Mouse (Mus musculus) gastrocnemius, postnatal 14 days (tissue): ENCODE measurements around the gene Psd4. TPM values are rescaled to one million over a fixed set of nuclear protein-coding genes. Genes with fewer than 3 reads are reported as not detected.

Experiments used
- DNase-seq: peaks from one replicate; pipeline ENCODE4 v3.0.0; 2021; ENCODE audit warnings: mixed read lengths
- intact Hi-C: fragments of 180-260 bp; cut with DNase I; formaldehyde crosslinking; loops from one replicate; pipeline ENCODE4 v1.15.1; 2025; ENCODE audit warnings: low total_unique reads
- total RNA-seq, 2 experiments: library from RNA; stranded (reverse); gene quantifications; 2 replicates each; pipeline ENCODE4 v1.2.3; 2021

Psd4 gene
- total RNA-seq, 2 experiments from 2014 or later, result 0.35 to 0.60 TPM

DNA sequence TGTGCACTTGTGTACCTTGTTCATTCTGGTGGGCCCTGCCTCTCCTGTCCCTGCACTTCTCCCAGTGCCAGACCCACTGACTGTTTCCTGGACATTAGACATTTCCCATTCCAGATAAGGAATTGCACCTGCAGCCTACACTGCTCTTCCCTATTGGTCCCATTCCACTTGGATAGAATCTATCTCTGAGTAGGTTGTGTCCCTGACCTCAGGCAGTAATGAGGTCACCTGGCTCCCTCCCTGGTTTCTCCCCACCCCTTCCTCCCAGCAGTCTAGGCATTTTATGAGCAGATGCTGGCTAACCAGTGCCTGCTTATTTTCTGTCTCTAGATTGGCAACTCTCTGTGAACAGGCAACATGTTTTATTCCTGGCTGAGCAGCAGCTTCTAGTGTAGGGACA lies 17.0 kb downstream of the Psd4 start:
- DNase-seq, result no peak
- intact Hi-C loops, result no loop called here

DNA sequence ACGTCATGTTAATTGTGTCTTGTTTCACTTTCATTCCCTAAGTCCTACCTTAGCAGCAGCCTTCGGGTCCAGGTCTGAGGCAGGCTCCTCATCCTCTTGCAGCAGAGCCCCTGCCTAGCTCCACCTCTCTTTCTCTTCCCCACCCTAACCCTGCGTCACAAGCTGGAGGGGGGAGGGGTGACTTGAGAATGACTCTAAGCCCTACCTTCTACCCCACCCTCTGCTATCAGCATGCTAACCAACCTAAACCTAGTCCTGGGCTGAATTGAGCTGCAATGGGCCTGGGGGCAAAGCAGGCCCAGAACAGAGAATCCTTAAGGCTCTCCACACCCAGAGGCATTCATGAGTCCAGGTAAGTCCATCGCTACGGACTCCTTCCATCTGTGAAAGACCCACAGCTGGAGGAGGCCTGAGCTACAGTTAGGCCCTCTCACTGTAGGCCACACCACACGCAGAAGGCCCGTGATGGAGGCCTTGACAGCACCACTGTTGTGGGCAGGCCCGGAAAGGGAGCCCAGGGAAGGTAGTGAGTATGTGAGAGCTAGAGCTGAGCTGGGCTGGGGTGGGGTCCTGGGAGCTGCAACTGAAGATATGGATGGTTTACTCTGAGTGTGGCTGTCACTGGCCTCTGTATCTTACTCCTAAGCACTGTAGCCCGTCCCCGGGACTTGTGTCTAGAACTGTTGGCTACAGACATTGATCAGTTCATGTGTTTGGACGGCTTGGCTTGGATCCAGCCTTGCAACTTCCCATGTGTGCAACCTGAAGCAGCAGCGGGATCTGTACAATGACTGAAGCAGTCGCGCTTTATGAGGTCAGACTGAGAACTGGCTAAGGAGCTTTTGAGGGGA lies 18.0 kb downstream of the Psd4 start:
- no peak for DNase-seq
- intact Hi-C loops, result no loop called here

DNA sequence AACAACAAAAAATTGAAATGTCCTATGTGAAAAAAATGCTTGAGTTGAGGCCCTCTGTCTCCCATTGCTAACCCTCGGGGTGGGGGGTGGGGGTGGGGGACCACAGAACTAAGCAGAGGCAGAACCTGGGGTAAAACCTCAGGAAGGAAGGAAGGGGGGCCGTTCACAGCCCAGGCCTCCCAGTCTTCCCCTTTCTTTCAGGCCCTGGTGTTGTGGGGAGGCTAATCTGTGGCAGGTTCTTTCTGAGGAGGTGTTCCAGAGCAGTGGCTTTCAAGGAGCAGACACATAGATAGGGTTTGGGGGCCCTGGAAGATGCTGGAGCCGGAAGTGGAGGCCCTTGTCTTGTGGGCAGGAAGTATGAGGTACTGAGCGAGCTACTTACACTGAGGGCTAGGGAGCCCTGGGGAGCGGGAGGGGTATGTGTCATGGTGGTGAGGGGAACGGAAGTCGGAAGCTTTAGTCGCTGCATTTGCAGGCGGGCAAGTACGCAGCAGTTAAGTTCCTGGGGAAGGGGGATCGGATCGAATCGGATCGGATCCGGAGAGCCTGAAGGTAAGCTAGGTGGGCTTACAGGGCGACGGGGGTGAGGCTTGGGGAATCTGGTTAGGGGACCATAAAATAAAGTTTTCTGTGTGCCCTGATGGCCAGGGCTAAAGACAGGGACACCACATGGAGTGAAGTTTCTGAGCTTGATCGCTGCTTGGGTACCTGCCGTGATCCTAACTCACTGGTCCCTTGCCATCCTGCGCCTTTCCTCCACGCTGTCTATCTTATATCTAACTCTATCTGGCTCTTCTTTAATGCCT lies 19.0 kb downstream of the Psd4 start:
- intact Hi-C loops, result no loop called here
- DNase-seq, result no peak

DNA sequence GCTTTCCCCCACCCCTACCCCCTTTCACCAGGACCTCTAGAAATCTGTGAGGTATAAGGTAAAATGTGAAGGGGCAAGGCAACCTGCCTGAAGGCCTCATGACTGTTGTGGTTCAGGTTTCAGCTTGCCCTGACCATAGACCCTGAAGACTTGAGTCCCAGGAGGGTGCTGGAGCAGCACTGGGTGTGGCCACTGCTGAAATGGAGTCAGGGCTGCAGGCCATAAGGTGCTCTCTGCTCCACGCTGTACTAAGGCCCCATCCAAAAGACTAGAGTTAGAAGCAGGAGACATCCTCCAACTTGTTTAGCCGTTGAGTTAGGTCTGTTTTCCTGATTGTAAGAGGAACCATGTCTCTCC lies 19.6 kb downstream of the Psd4 start:
- DNase-seq, result no peak
- intact Hi-C loops, result no loop called here

DNA sequence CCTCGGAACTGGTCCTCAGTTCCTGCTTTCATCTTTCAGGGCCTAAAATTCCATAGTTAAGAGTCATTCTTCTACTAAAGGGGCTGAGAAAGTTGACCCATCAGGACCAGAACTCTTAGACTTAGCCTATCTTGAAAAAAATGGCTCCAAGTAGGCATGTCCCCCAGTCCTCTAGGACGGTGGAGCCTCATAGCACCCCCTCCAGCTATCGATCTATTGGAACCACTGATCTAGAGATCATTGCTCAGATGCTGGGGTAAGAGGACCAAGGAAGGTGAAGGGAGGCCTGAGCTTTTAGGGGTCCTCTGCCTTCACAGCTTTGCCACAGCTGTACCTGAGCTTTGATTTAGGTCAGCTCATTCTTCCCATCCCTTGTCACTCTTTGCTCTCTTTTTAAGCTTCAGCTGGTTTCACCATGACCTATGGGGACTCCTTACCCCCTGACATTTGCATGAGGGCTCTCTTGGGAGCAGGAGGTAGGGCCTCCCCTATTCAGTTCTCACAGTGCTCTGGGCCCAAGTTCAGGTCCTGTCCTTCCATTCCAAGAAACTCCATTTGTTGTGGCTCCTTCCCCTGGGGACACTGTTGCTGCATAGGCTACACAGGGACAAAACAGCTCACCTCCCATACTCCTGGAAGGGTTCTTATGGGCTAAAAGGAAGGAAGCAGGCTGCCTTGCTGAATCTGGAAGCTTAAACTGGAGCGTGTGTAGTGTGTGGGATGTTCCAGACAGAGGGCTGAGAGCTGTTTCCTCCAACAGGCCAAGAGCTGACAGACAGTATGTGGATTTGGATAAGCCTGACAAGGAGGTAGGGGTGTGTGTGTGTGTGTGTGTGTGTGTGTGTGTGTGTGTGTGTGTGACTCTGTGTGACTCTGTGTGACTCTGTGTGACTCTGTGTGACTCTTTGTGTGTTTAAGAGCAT lies 20.2 kb downstream of the Psd4 start:
- no peak for DNase-seq
- intact Hi-C loops, result no loop called here

DNA sequence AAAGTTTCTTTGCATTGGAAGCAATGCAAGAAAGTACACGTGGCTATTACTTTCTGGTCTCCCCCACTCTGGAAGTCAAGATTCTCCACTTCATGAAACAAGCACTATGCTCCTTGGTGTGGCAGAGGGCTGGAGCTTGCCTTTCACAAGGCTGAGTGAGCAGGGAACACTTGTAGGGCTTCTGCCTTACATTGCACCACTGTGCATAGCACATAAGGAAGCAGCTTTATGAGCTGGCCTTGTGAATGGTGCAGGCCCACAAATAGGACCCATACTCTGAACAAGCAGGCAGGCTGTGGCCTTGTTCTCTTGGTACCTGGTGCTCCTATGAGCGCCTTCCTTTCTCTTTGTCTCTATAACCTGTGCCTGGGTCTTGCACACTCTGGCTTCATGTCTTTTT lies 25.9 kb downstream of the Psd4 start:
- no peak for DNase-seq
- intact Hi-C loops, result no loop called here

DNA sequence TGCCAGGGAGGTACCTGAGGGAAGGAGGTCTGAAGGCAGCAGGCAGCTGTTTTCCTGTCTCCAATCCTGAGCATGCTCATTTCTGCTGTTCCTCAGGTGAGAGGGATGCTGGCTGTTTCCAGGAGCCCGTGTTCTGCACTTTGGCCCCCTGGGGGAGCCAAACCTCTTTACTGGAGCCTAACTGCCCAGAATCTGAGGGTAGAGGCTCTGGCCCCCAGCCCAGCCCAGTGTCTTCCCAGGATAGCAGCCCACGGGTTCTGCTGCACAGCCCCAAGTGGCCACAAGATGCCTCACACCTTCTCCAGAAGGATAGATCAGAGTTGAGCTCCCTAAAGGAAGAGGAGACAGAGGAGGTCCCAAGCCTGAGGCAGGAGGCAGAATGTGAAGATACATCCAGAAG lies 29.7 kb downstream of the Psd4 start:
- no peak for DNase-seq
- intact Hi-C loops, result no loop called here

DNA sequence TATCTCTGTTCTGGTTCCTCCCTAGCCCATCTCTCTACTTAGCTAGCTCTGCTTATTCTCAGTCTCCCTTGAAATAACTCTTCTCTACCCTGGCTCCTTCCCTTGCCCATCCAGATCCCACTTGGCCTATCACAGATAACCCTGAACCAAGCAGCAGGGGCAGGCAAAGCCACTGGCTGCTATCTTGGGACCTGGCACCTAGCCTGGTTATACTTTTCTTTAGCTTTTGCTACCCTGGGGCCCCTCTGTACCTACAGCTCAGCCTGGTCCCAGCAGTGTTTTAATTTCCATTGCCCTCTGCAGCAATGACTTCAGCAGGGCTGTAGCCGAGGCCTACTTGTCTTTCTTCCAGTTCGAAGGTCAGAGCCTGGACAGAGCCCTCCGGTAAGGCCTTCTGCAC lies 33.3 kb downstream of the Psd4 start:
- DNase-seq, result no peak
- intact Hi-C loops, result no loop called here

DNA sequence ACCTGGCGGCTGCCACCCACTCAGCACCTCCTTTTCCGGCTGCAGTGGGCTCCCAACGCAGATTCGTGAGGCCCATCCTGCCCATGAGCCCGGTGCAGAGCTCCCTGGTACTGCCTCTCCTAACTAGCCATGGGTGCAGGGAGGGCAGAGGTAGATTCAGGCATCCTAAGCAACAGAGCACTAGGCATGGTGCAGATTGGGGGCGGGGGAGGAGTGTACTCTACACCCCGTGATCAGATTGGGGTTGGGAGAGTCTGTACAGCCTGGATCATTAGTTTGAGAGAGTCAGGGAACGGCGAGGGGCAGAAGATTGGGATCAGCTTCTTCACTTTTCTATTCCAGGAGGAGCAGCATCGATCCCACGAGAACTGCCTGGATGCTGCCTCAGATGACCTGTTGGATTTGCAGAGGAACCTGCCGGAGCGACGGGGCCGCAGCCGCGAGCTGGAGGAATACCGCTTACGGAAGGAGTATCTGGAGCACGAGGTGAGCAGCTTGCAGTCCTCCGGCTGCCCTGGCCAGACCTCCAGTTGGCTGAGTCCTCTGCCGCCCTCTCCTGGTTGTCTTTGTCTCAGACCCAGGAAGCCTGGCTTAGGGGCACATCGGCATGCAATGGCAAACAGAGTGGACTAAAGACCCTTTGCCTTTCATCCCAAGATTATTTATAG lies 38.1 kb downstream of the Psd4 start:
- intact Hi-C loops, result loop anchor here (5.0 kb wide), 1 partner anchor 113 kb away; the partner anchor contains the start of gene Il1f10
- peak; percentile 67 for DNase-seq

DNA sequence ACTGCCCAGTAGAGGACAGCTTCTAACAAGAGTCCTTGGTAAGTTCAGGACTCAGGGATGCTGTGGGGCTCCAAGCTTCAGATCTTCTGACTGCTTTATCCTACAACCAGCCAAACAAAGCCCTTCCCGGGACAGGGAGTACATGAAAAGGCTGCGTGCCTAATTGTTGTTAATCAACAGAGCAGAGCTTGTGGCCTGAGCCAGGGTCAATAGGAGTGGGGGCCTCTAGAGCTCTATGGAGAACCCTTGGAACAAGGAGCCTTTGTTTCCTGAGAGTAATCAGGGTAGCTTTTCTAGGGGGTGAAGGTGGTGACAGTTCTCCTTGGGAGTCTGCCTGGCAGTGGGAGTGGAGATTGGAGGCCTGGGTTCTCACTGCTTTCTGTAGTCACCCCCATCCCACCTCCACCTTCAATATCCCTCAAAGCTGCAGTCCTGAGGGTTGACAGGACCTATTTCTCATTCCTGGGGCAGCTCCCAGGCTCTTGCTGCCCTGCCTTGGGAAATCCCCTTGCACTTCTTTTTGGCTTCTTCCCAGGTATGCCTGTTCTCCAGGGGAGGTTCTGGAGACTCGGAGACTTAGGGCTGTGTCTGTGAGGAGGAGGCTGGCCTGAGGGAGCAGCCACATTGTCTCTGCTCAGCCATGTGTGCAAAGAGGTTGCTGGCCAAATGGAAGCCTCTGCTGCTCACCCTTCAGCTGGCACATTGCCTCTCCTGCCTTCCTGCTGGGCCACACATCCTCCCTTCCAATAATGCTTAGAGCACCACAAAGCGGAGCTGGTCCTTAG lies 40.5 kb downstream of the Psd4 start:
- intact Hi-C loops, result loop anchor here (2.0 to 5.0 kb wide), 2 partner anchors 116 to 161 kb away; partner anchors contain the start of gene Il1f10
- no peak for DNase-seq

DNA sequence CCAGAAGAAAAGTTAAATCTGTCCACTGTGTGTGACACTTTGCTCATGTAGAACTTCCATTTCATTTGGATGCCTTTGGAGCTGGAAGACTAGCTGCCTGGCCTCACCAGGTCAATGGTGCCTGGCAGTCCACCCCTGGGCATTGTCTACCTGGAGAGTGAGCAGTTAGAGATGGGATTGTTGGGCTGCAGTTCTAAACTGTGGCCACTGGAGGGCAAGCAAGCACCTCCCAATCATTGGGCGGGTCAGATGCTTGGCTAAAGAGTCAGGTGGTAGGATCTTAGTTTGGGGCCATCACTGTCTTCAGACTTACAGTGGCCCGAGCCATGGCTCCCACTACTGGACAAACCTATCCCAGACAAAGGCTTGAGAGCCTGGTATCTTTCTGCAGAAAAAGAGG lies 41.8 kb downstream of the Psd4 start:
- intact Hi-C loops, result loop anchor here (2.0 to 5.0 kb wide), 2 partner anchors 117 to 160 kb away; partner anchors contain the start of gene Il1f10
- peak; percentile 52 for DNase-seq

DNA sequence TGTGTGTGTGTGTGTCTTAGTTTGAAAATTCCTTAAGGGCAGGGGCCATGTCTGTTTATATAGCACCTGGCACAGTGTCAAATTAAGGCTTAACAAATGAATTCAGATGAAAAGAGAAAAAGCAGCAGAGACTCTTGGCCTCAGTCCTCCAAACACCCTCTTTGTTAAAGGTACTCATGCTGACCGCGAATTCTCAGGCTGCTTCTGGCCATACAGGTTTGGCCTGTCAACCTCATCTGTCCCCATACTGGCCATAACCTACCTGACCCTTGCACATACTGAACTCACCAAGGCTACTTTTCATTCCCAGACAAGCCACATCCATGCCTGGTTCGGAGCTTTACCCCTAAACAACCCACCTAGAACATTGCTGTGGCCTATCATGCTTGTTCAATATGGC lies 45.8 kb downstream of the Psd4 start:
- intact Hi-C loops, result loop anchor here (5.0 kb wide), 1 partner anchor 339 kb away; no protein-coding TSS in a partner anchor
- no peak for DNase-seq

DNA sequence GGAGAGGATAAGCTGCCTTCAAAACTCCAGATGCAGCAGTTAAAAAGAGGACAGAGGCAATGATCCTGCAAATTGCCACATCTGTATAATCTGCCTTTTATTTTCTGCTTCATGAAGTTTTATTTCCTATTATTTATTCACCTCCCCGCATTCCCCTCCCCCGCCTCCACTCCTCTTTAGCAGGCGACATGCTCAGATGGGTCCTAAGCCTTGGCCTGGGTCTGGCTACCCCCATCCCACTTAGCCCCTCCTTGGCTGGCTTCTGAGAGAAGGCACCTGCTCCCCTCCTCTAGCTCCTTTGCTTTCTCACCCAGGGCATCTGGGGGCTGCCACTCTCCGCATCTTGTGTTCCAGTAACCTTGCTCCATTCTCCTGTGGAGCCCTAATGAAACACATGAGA lies 46.3 kb downstream of the Psd4 start:
- intact Hi-C loops, result loop anchor here (5.0 kb wide), 1 partner anchor 339 kb away; no protein-coding TSS in a partner anchor
- DNase-seq, result no peak

DNA sequence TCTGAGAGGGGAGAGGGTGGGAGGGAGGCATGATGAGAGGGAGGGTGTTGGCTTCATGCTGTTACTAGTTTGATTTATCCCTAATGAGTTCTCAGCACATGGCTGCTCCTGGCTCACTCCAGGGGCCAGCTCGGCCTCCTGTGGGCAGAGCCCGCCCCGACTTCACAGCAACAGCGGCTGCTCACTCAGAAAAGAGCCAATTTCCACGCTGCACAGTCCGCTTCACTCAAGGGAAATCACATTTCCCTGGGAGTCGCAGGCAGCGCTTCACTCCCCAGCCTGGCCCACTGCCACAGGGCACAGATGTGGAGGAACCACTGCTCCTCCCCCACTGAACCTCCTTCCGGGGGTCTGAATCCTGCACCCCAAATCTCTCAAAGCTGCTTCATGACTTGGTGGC lies 49.3 kb downstream of the Psd4 start:
- intact Hi-C loops, result no loop called here
- peak; percentile 29 for DNase-seq

DNA sequence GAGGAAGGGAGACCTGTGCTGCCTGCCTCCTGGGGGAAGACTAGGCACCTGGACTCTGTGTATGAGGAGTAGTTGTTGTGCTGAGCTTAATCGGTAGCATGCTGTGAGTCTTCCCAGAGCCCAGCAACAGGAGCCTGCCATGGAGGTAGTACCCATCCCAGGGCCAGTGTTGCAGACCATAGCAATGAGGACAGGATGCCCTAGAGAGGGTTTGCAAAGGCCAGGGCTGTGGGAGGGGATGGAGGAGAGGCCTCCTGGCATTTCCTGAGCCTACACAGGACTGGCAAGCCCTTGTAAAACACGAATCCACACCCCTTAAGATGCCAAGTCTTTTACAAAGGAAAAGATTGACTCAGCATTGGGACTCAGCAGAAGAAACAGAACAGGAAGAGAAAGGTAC lies 49.7 kb downstream of the Psd4 start:
- DNase-seq, result no peak
- intact Hi-C loops, result no loop called here

DNA sequence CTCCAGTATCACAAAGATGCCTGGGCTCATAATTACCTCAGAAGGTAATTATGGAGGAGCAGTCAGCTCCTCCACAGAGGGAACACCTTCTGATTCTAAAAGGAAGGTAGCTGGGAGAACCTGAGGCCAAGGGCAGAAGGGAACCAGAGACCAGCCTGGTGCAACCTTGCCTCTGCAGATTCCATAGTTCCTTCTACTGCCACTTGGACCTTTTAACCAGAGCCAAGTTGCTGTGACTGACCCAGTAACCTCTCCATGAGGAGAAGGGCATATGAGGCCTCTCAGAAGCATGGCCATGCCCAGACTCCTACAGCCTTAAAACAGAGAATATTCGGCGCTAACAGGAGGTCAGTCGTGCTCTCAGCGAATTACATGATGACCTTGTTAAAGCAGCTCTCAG lies 50.2 kb downstream of the Psd4 start:
- intact Hi-C loops, result no loop called here
- DNase-seq, result no peak

DNA sequence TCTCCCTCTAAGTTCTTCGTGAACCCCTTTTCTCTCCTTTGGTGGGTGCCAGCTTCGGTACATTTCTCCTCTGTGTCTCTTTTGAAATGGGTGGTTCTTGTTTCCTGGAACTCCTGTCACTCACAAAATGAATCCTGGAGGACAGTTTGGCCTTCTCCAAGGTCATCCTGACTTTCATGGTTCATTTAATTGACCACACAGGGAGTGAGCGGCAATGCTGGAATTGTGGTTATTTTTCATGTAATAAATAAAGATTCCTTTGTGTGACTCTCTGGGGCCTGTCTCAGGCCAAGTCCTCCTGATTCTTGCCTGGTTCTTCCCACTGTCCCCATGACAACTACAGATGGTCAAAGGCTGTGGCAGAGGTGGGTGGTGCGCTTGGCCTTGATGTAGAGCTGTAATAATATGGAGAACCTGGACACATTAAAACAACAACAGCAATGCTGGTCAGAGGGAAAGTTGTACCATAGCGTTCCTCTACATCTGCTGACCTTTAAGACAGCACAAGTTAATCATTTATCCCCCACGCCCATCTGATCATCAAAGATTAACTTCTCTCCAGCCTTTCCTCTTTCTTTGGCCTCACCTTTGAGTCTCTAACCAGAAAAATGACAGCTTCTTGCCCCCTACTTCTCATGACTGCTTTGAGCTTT lies 54.0 kb downstream of the Psd4 start:
- intact Hi-C loops, result no loop called here
- no peak for DNase-seq

DNA sequence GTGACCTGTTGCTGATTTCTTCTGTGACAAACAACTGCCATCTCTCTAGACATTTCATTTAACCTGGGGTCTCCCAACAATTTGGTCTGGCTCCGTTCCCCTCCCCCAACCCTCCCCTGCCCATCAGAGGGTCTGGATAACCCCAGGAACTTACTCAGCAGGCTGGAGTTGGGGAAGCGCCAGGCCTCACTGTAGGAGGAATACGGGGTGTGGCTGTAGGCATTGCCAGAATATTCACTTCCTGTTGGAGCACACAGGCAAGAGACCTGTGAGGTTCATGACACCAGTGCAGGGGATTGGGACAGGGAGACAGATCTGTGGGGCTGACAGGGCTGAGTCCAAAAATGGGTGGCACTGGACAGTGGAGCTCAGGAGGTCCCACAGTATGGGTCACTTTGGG lies 55.4 kb downstream of the Psd4 start:
- no peak for DNase-seq
- intact Hi-C loops, result no loop called here
